Mouse (Mus musculus) hindbrain, embryonic 15.5 days (tissue): ENCODE measurements around the gene Adamtsl1. TPM values are rescaled to one million over a fixed set of nuclear protein-coding genes. Genes with fewer than 3 reads are reported as not detected.
A peak's percentile ranks its signal among the peaks of the same experiment; 100 is the strongest.

Source experiments
- ATAC-seq: fragments of 200-750 bp; cut with Nextera tagmentation; 2 replicates; pipeline ENCODE4 v1.8.0; 2017; ENCODE audit warnings: low read depth, moderate number of reproducible peaks, moderate TSS enrichment; ENCODE audit not compliant: low FRiP score
- H3K27ac ChIP-seq: fragments of 300-500 bp; sonication (generic); replicated peaks from 2 replicates; pipeline ENCODE4 v1.5.1; 2015; ENCODE audit warnings: mild to moderate bottlenecking, inconsistent platforms
- H3K27me3 ChIP-seq: fragments of 300-500 bp; sonication (generic); 2 replicates; pipeline ENCODE4 v1.6.1; 2015; ENCODE audit warnings: control low read depth, inconsistent platforms
- H3K36me3 ChIP-seq: fragments of 300-500 bp; sonication (generic); 2 replicates; pipeline ENCODE4 v1.6.1; 2015; ENCODE audit warnings: control low read depth, inconsistent platforms
- H3K4me1 ChIP-seq: fragments of 300-500 bp; sonication (generic); replicated peaks from 2 replicates; pipeline ENCODE4 v1.6.1; 2015; ENCODE audit warnings: control low read depth, inconsistent platforms
- H3K4me2 ChIP-seq: fragments of 300-500 bp; sonication (generic); 2 replicates; pipeline ENCODE4 v1.6.1; 2015; ENCODE audit warnings: moderate library complexity, mild to moderate bottlenecking, inconsistent platforms
- H3K4me3 ChIP-seq: fragments of 300-500 bp; sonication (generic); 2 replicates; pipeline ENCODE4 v1.5.1; 2015; ENCODE audit warnings: mild to moderate bottlenecking, inconsistent platforms
- H3K9ac ChIP-seq: fragments of 300-500 bp; sonication (generic); 2 replicates; pipeline ENCODE4 v1.6.1; 2015; ENCODE audit warnings: inconsistent platforms
- H3K9me3 ChIP-seq: fragments of 300-500 bp; sonication (generic); 2 replicates; pipeline ENCODE4 v1.6.1; 2016; ENCODE audit warnings: control low read depth, inconsistent platforms
- WGBS: fragments of 180-500 bp; shearing (Covaris S2); methylation state at CpG from one replicate; pipeline ENCODE4 v1.1.7; 2015; 5-methylcytosine and 5-hydroxymethylcytosine counted together
- polyA plus RNA-seq: library from polyadenylated mRNA; unstranded; fragments of >200 nt; fragmentation: Nextera tagmentation; extraction: Ambion mirVana; gene quantifications from 2 replicates; pipeline ENCODE4 v1.2.1, GENCODE M21; 2015

The Adamtsl1 gene
- polyA plus RNA-seq, 1 experiment from 2014 or later = 11.8 TPM

- Histone ChIP-seq H3K27ac (no peak overlapping the region), H3K4me3 (no peak overlapping the region), H3K4me2 (no peak overlapping the region), H3K4me1 (peaks cover 5% of the 10 kb centered on the region; the same call in 1 of the 2 replicates), H3K36me3 (no peaks in the 10 kb centered on the region), H3K9ac (no peak overlapping the region), H3K27me3 (no peaks in the 10 kb centered on the region), H3K9me3 (no peaks in the 10 kb centered on the region)
- WGBS = 44% methylated on average over 3 of the region's 3 CpGs
- ATAC-seq = no peak
Measured at GRCm38 (mm10) chr4:86030208-86030607, 516.2 kb downstream of the Adamtsl1 start.

GRCm38 (mm10) chr4:86031041-86031440 is 517.1 kb downstream of the Adamtsl1 start:
- 8% methylated on average over 8 of the region's 8 CpGs for WGBS
- no peaks in the 10 kb centered on the region for H3K36me3 ChIP-seq
- no peak overlapping the region for H3K9ac ChIP-seq
- no peaks in the 10 kb centered on the region for H3K9me3 ChIP-seq
- peaks cover 5% of the 10 kb centered on the region; the same call in 1 of the 2 replicates for H3K4me1 ChIP-seq
- H3K4me2 ChIP-seq = no peak overlapping the region
- H3K4me3 ChIP-seq = no peak overlapping the region
- H3K27ac ChIP-seq = no peak overlapping the region
- H3K27me3 ChIP-seq = no peaks in the 10 kb centered on the region
- ATAC-seq = no peak

- Histone ChIP-seq H3K27ac (no peak overlapping the region), H3K9me3 (no peaks in the 10 kb centered on the region), H3K4me3 (no peak overlapping the region), H3K27me3 (no peaks in the 10 kb centered on the region), H3K9ac (no peak overlapping the region), H3K4me2 (no peak overlapping the region), H3K36me3 (no peaks in the 10 kb centered on the region), H3K4me1 (peaks cover 4% of the 10 kb centered on the region; the same call in 1 of the 2 replicates)
- WGBS = 36% methylated on average over 8 of the region's 8 CpGs
- ATAC-seq = no peak
Measured at GRCm38 (mm10) chr4:86040921-86041320, 526.9 kb downstream of the Adamtsl1 start.

- 79% methylated on average over 6 of the region's 6 CpGs for WGBS
- no peak for ATAC-seq
- H3K4me1 ChIP-seq = peaks cover 4% of the 10 kb centered on the region; the same call in 1 of the 2 replicates
Measured at GRCm38 (mm10) chr4:86045448-86045847, 531.5 kb downstream of the Adamtsl1 start.

GRCm38 (mm10) chr4:86045876-86046275 is 531.9 kb downstream of the Adamtsl1 start:
- Histone ChIP-seq H3K27ac (no peak overlapping the region), H3K4me1 (peaks cover 1% of the 10 kb centered on the region; the same call in 1 of the 2 replicates), H3K9ac (no peak overlapping the region), H3K9me3 (no peaks in the 10 kb centered on the region), H3K4me2 (no peak overlapping the region), H3K36me3 (no peaks in the 10 kb centered on the region), H3K27me3 (no peaks in the 10 kb centered on the region), H3K4me3 (no peak overlapping the region)
- ATAC-seq = 0 out of 2 replicates have a peak, but pooled peaks have one; percentile 71
- 31% methylated on average over 6 of the region's 6 CpGs for WGBS

More at GRCm38 (mm10) chr4:86045448-86045847, 531.5 kb downstream of the Adamtsl1 start:
- H3K4me2 ChIP-seq = no peak overlapping the region
- H3K9ac ChIP-seq = no peak overlapping the region
- H3K9me3 ChIP-seq = no peaks in the 10 kb centered on the region
- H3K27me3 ChIP-seq = no peaks in the 10 kb centered on the region
- H3K36me3 ChIP-seq = no peaks in the 10 kb centered on the region
- no peak overlapping the region for H3K4me3 ChIP-seq
- no peak overlapping the region for H3K27ac ChIP-seq

GRCm38 (mm10) chr4:86046881-86047280 is 532.9 kb downstream of the Adamtsl1 start:
- no peak overlapping the region for H3K9ac ChIP-seq
- no peaks in the 10 kb centered on the region for H3K9me3 ChIP-seq
- H3K4me2 ChIP-seq = no peak overlapping the region
- no peak overlapping the region for H3K4me3 ChIP-seq
- H3K27ac ChIP-seq = no peak overlapping the region
- H3K4me1 ChIP-seq = no peaks in the 10 kb centered on the region
- no peaks in the 10 kb centered on the region for H3K27me3 ChIP-seq
- ATAC-seq = no peak
- WGBS = 83% methylated on average over 1 of the region's 1 CpGs
- no peaks in the 10 kb centered on the region for H3K36me3 ChIP-seq

GRCm38 (mm10) chr4:86053487-86054237 is 539.7 kb downstream of the Adamtsl1 start:
- H3K9me3 ChIP-seq = no peaks in the 10 kb centered on the region
- H3K36me3 ChIP-seq = no peaks in the 10 kb centered on the region
- no peaks in the 10 kb centered on the region for H3K27me3 ChIP-seq
- peak overlapping the region; percentile 48 for H3K4me3 ChIP-seq
- peak overlapping the region; percentile 46 for H3K9ac ChIP-seq
- H3K4me2 ChIP-seq = peak overlapping the region; percentile 72
- peak overlapping the region; percentile 77 for H3K27ac ChIP-seq
- H3K4me1 ChIP-seq = peaks cover 5% of the 10 kb centered on the region
- WGBS = 1% methylated on average over 20 of the region's 20 CpGs
- ATAC-seq = peak; percentile 98

GRCm38 (mm10) chr4:86060614-86061013 is 546.6 kb downstream of the Adamtsl1 start:
- Histone ChIP-seq H3K9ac (no peak overlapping the region), H3K4me3 (no peak overlapping the region), H3K27ac (no peak overlapping the region), H3K4me1 (no peaks in the 10 kb centered on the region), H3K36me3 (no peaks in the 10 kb centered on the region), H3K9me3 (no peaks in the 10 kb centered on the region), H3K4me2 (no peak overlapping the region), H3K27me3 (no peaks in the 10 kb centered on the region)
- no peak for ATAC-seq
- 90% methylated on average over 4 of the region's 4 CpGs for WGBS

- Histone ChIP-seq H3K4me2 (no peak overlapping the region), H3K27me3 (no peaks in the 10 kb centered on the region), H3K4me3 (no peak overlapping the region), H3K9ac (no peak overlapping the region), H3K36me3 (no peaks in the 10 kb centered on the region), H3K9me3 (no peaks in the 10 kb centered on the region), H3K4me1 (peaks cover 10% of the 10 kb centered on the region), H3K27ac (no peak overlapping the region)
- WGBS = 80% methylated on average over 5 of the region's 5 CpGs
- ATAC-seq = no peak
Measured at GRCm38 (mm10) chr4:86068376-86068775, 554.4 kb downstream of the Adamtsl1 start.

- H3K27ac ChIP-seq = peak overlapping the region; percentile 53
- no peak overlapping the region for H3K4me3 ChIP-seq
- H3K27me3 ChIP-seq = no peaks in the 10 kb centered on the region
- WGBS = 43% methylated on average over 13 of the region's 13 CpGs
- no peak overlapping the region for H3K4me2 ChIP-seq
- H3K9ac ChIP-seq = no peak overlapping the region
- no peaks in the 10 kb centered on the region for H3K9me3 ChIP-seq
- H3K4me1 ChIP-seq = peaks cover 10% of the 10 kb centered on the region
- no peaks in the 10 kb centered on the region for H3K36me3 ChIP-seq
- peak; percentile 91 for ATAC-seq
Measured at GRCm38 (mm10) chr4:86068875-86069718, 555.1 kb downstream of the Adamtsl1 start.

GRCm38 (mm10) chr4:86074871-86075270 is 560.9 kb downstream of the Adamtsl1 start:
- H3K4me3 ChIP-seq = no peak overlapping the region
- H3K4me2 ChIP-seq = no peak overlapping the region
- H3K9ac ChIP-seq = no peak overlapping the region
- no peaks in the 10 kb centered on the region for H3K36me3 ChIP-seq
- ATAC-seq = no peak
- 45% methylated on average over 1 of the region's 1 CpGs for WGBS
- H3K9me3 ChIP-seq = no peaks in the 10 kb centered on the region
- no peak overlapping the region for H3K27ac ChIP-seq
- no peaks in the 10 kb centered on the region for H3K27me3 ChIP-seq
- no peaks in the 10 kb centered on the region for H3K4me1 ChIP-seq

- Histone ChIP-seq H3K4me2 (no peak overlapping the region), H3K9me3 (no peaks in the 10 kb centered on the region), H3K4me3 (no peak overlapping the region), H3K27me3 (no peaks in the 10 kb centered on the region), H3K4me1 (no peaks in the 10 kb centered on the region), H3K9ac (no peak overlapping the region), H3K36me3 (no peaks in the 10 kb centered on the region), H3K27ac (no peak overlapping the region)
- whole genome bisulfite sequencing = 87% methylated on average over 2 of the region's 2 CpGs
- no peak for ATAC-seq
Measured at GRCm38 (mm10) chr4:86077355-86077754, 563.4 kb downstream of the Adamtsl1 start.
